Mouse (Mus musculus) midbrain, embryonic 12.5 days (tissue): ENCODE results near the gene Nyap1. TPM values are rescaled to one million over a fixed set of nuclear protein-coding genes. Genes with fewer than 3 reads are reported as not detected.

Source experiments
- ATAC-seq: fragments of 200-750 bp; cut with Nextera tagmentation; 2 replicates; pipeline ENCODE4 v1.8.0; 2017; ENCODE audit warnings: low read depth, moderate TSS enrichment, moderate library complexity; ENCODE audit not compliant: low FRiP score
- H3K27ac ChIP-seq: fragments of 300-500 bp; sonication (generic); replicated peaks from 2 replicates; pipeline ENCODE4 v1.5.1; 2016; ENCODE audit warnings: mild to moderate bottlenecking
- H3K27me3 ChIP-seq: fragments of 300-500 bp; sonication (generic); 2 replicates; pipeline ENCODE4 v1.6.1; 2016; ENCODE audit warnings: mild to moderate bottlenecking
- H3K36me3 ChIP-seq: fragments of 300-500 bp; sonication (generic); 2 replicates; pipeline ENCODE4 v1.6.1; 2016
- H3K4me1 ChIP-seq: fragments of 300-500 bp; sonication (generic); 2 replicates; pipeline ENCODE4 v1.6.1; 2016
- H3K4me2 ChIP-seq: fragments of 300-500 bp; sonication (generic); replicated peaks from 2 replicates; pipeline ENCODE4 v1.6.1; 2016; ENCODE audit warnings: mild to moderate bottlenecking, moderate library complexity
- H3K4me3 ChIP-seq: fragments of 300-500 bp; sonication (generic); 2 replicates; pipeline ENCODE4 v1.5.1; 2016; ENCODE audit warnings: mild to moderate bottlenecking
- H3K9ac ChIP-seq: fragments of 300-500 bp; sonication (generic); replicated peaks from 2 replicates; pipeline ENCODE4 v1.6.1; 2016; ENCODE audit warnings: mild to moderate bottlenecking, moderate library complexity
- H3K9me3 ChIP-seq: fragments of 300-500 bp; sonication (generic); 2 replicates; pipeline ENCODE4 v1.6.1; 2016; ENCODE audit warnings: mild to moderate bottlenecking
- WGBS: fragments of 180-500 bp; shearing (Covaris S2); methylation state at CpG from one replicate; pipeline ENCODE4 v1.1.7; 2016; 5-methylcytosine and 5-hydroxymethylcytosine counted together
- polyA plus RNA-seq: library from polyadenylated mRNA; unstranded; fragments of >200 nt; fragmentation: Nextera tagmentation; extraction: Ambion mirVana; gene quantifications from 2 replicates; pipeline ENCODE4 v1.2.1, GENCODE M21; 2016

Nyap1 gene
- polyA plus RNA-seq, 1 experiment from 2014 or later: 22.1 TPM

DNA sequence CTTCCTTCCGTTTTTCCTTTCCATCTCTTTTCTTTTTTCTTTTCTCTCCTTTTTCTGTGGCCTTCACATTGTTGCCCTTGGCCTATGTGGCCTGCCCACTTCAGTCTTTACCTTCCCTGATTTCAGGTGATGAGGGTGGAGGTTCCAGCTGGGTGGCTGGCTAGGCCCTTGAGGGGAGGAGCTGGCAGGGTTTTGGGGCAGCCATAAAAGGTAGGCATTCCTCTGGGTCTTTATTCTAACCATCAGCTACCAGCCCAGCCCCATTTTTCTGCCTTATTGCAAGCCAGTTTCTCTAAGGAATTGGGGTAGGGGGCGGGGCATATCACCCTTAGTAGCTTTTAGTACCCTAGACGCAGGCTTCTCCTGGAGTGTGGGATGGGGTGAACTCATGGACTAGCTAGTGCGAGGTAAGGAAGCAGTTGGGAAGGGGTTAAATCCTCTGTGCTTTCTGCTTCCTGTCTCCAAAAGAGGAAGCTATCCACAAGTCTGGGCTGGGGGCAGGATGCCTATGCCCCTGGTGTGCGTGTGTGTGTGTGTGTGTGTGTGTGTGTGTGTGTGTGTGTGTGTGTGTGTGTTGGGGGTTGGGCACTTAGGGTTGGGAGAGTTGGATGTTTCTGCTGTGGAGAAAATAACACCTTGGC is 6.8 kb upstream of the Nyap1 start:
- Histone ChIP-seq H3K36me3 (peaks cover 24% of the 10 kb centered on the region), H3K4me1 (peaks cover 41% of the 10 kb centered on the region), H3K4me2 (peak overlapping the region; percentile 81), H3K9ac (peak overlapping the region; percentile 74), H3K27ac (no peak overlapping the region), H3K27me3 (no peaks in the 10 kb centered on the region), H3K9me3 (no peaks in the 10 kb centered on the region), H3K4me3 (peak overlapping the region; percentile 62)
- WGBS: 56% methylated on average over 5 of the region's 5 CpGs
- no peak for ATAC-seq

DNA sequence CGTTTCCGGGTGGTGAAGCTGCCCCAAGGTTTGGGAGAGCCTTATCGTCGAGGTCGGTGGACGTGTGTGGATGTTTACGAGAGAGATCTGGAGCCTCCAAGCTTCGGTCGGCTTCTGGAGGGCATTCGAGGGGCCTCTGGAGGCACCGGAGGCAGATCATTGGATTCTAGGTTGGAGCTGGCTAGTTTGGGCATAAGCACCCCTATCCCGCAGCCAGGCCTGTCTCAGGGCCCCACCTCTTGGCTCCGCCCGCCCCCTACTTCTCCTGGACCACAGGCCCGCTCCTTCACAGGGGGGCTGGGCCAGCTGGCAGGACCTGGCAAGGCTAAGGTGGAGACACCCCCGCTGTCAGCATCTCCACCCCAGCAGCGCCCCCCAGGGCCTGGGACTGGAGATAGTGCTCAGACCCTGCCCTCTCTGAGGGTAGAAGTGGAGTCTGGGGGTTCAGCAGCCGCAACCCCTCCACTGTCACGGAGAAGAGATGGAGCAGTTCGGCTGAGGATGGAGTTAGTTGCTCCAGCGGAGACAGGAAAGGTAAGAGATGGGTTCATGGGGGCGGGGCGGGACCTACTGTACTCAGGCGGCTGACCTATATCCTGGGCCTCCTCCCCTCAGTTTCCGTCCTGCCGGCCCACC is 6.0 kb upstream of the Nyap1 start:
- Histone ChIP-seq H3K36me3 (peaks cover 17% of the 10 kb centered on the region), H3K27me3 (no peaks in the 10 kb centered on the region), H3K4me2 (peak overlapping the region; percentile 81), H3K4me1 (peaks cover 41% of the 10 kb centered on the region), H3K9ac (peak overlapping the region; percentile 74), H3K9me3 (no peaks in the 10 kb centered on the region), H3K4me3 (peak overlapping the region; percentile 62), H3K27ac (peak overlapping the region; percentile 94)
- ATAC-seq: no peak
- WGBS: 6% methylated on average over 26 of the region's 26 CpGs

GRCm38 (mm10) chr5:137746851-137747325 is 5.5 kb upstream of the Nyap1 start:
- Histone ChIP-seq H3K4me1 (peaks cover 44% of the 10 kb centered on the region), H3K9ac (peak overlapping the region; percentile 74), H3K36me3 (peaks cover 12% of the 10 kb centered on the region), H3K4me2 (peak overlapping the region; percentile 81), H3K9me3 (no peaks in the 10 kb centered on the region), H3K27me3 (no peaks in the 10 kb centered on the region), H3K4me3 (peak overlapping the region; percentile 62), H3K27ac (peak overlapping the region; percentile 94)
- 0% methylated on average over 16 of the region's 16 CpGs for WGBS
- no peak for ATAC-seq

DNA sequence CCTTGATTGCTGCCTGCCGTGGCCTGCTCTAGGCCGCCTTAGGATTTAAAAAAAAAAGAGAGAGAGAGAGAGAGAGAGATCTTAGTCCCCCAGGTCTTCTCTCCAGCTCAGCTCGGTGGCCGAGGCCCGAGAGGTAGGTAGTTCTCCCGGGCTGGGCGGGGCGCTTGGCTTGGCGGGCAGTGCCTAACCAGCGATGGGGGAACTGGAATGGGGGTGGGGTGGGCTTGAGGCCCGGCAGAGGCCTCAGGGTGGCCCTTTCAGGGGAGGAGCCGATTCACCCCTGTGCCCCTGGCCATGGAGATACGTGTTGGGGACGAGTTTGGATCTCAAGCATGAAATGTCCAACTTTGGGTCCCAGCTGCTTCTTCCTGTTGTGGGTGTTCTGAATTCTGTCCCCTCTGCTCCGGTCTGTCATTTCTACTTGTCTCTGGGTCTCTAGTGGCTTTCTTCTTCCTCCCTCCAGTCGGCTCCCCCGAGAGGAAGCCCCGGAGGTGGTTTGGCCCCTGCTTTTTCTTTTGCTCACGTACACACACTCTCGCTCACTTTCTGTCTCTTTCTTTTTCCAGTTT is 5.0 kb upstream of the Nyap1 start:
- no peaks in the 10 kb centered on the region for H3K27me3 ChIP-seq
- peak overlapping the region; percentile 81 for H3K4me2 ChIP-seq
- H3K9me3 ChIP-seq: no peaks in the 10 kb centered on the region
- H3K4me3 ChIP-seq: peak overlapping the region; percentile 62
- ATAC-seq: peak; percentile 28
- WGBS: 1% methylated on average over 19 of the region's 20 CpGs
- H3K27ac ChIP-seq: peak overlapping the region; percentile 94
- peaks cover 49% of the 10 kb centered on the region for H3K4me1 ChIP-seq
- H3K36me3 ChIP-seq: peaks cover 6% of the 10 kb centered on the region
- H3K9ac ChIP-seq: peak overlapping the region; percentile 74

GRCm38 (mm10) chr5:137745214-137746171 is 4.1 kb upstream of the Nyap1 start, which contains the start of gene Tsc22d4:
Tsc22d4 (plus strand) TSS chr5:137745730.
- Histone ChIP-seq H3K27me3 (no peaks in the 10 kb centered on the region), H3K36me3 (no peaks in the 10 kb centered on the region), H3K9me3 (no peaks in the 10 kb centered on the region), H3K27ac (peak within 1 kb of the TSS; percentile 94), H3K4me1 (peaks cover 50% of the 10 kb centered on the region), H3K4me3 (peak within 1 kb of the TSS; percentile 62), H3K9ac (peak within 1 kb of the TSS; percentile 74), H3K4me2 (peak within 1 kb of the TSS; percentile 81)
- peak; percentile 80 for ATAC-seq
- 5% methylated on average over 28 of the region's 28 CpGs for WGBS

- H3K9ac ChIP-seq: no peak overlapping the region
- H3K36me3 ChIP-seq: no peaks in the 10 kb centered on the region
- ATAC-seq: no peak
- H3K4me3 ChIP-seq: no peak overlapping the region
- H3K4me2 ChIP-seq: no peak overlapping the region
- H3K27ac ChIP-seq: no peak overlapping the region
- WGBS: 94% methylated on average over 7 of the region's 7 CpGs
- no peaks in the 10 kb centered on the region for H3K27me3 ChIP-seq
- no peaks in the 10 kb centered on the region for H3K9me3 ChIP-seq
- H3K4me1 ChIP-seq: peaks cover 59% of the 10 kb centered on the region
These were observed 2.8 kb upstream of the Nyap1 start for GRCm38 (mm10) chr5:137744197-137744596.

DNA sequence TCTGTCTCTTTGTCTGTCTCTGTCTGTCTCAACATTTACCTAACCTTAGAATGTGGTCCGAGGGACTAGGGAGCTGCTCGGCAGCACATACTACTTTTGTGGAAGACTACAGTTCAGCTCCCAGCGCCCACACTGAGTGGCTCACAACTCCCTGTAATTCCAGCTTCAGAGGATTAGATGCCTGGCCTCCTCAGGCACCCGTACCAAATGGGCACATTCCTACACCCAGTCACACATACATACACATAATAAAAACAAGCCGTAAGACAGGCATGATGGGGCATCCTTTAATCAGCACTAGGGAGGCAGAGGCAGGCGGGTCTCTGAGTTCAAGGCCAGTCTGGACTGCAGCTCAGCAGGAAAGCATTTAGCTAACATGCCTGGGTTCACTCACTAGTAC is 1.4 kb upstream of the Nyap1 start:
- Histone ChIP-seq H3K27me3 (no peaks in the 10 kb centered on the region), H3K4me1 (peaks cover 59% of the 10 kb centered on the region), H3K9ac (no peak overlapping the region), H3K9me3 (no peaks in the 10 kb centered on the region), H3K4me3 (no peak overlapping the region), H3K27ac (no peak overlapping the region), H3K36me3 (peaks cover 5% of the 10 kb centered on the region; the same call in 1 of the 2 replicates), H3K4me2 (no peak overlapping the region)
- no peak for ATAC-seq
- 89% methylated on average over 6 of the region's 6 CpGs for WGBS

DNA sequence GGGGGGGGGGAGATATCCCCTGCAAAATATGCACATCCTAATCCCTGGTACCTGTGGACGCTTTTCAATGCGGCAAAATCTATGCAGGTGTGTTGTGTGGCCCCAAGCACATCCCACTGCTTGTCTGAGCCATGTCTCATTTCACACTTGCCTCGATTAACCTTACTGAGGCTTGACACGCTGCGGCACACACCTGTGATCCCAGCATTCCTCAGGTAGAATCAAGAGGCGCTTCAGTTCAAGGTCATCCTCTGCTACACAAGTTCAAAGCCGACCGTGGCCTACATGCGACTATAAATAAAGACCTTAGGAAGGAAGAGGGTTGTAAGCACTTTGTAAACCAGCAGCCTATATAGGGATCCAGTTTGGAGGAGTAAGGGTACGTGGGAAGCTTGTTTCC is 641 bp upstream of the Nyap1 start:
- peak overlapping the region; percentile 83; the same call in 1 of the 2 replicates for H3K4me3 ChIP-seq
- H3K27ac ChIP-seq: no peak overlapping the region
- H3K4me1 ChIP-seq: peaks cover 55% of the 10 kb centered on the region
- H3K36me3 ChIP-seq: peaks cover 11% of the 10 kb centered on the region; the same call in 1 of the 2 replicates
- H3K9me3 ChIP-seq: no peaks in the 10 kb centered on the region
- peak overlapping the region; percentile 88 for H3K4me2 ChIP-seq
- WGBS: 69% methylated on average over 10 of the region's 10 CpGs
- ATAC-seq: no peak
- no peak overlapping the region for H3K9ac ChIP-seq
- no peaks in the 10 kb centered on the region for H3K27me3 ChIP-seq

GRCm38 (mm10) chr5:137740506-137740905 is 901 bp downstream of the Nyap1 start:
- WGBS: 4% methylated on average over 11 of the region's 11 CpGs
- Histone ChIP-seq H3K9me3 (no peaks in the 10 kb centered on the region), H3K4me3 (peak overlapping the region; percentile 83), H3K27ac (peak overlapping the region; percentile 75), H3K9ac (peak overlapping the region; percentile 86), H3K36me3 (peaks cover 26% of the 10 kb centered on the region), H3K4me2 (peak overlapping the region; percentile 88), H3K27me3 (no peaks in the 10 kb centered on the region), H3K4me1 (peaks cover 52% of the 10 kb centered on the region)
- ATAC-seq: peak; percentile 32

GRCm38 (mm10) chr5:137739471-137739870 is 1.9 kb downstream of the Nyap1 start:
- H3K9me3 ChIP-seq: no peaks in the 10 kb centered on the region
- peak overlapping the region; percentile 86 for H3K9ac ChIP-seq
- H3K4me1 ChIP-seq: peaks cover 55% of the 10 kb centered on the region
- H3K4me2 ChIP-seq: peak overlapping the region; percentile 88
- H3K4me3 ChIP-seq: peak overlapping the region; percentile 83
- peak overlapping the region; percentile 75 for H3K27ac ChIP-seq
- H3K27me3 ChIP-seq: no peaks in the 10 kb centered on the region
- WGBS: 23% methylated on average over 9 of the region's 9 CpGs
- no peak for ATAC-seq
- peaks cover 33% of the 10 kb centered on the region for H3K36me3 ChIP-seq

DNA sequence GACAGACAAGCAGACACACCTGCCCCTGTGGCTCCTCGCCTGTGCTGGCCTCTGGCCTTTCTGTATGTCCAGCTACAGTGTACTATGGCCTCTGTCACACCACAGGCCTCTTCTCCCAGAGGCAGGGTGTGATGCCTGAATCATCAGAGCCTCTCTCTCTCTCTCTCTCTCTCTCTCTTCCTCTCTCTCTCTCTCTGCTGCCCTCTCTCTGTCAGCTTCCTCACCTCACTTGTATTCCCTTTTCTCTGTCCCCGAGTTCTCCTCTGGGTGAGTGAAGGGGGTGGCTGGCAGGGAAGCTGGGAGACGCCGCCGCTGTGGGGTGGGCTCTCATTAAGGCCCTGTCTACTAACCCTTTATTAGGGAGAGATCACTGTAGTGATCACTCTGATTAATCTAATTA is 2.9 kb downstream of the Nyap1 start:
- 39% methylated on average over 5 of the region's 5 CpGs for WGBS

More for the DNA sequence above, 2.9 kb downstream of the Nyap1 start:
- no peaks in the 10 kb centered on the region for H3K27me3 ChIP-seq
- peak overlapping the region; percentile 75 for H3K27ac ChIP-seq
- H3K9ac ChIP-seq: peak overlapping the region; percentile 86
- peak overlapping the region; percentile 83; the same call in 1 of the 2 replicates for H3K4me3 ChIP-seq
- peaks cover 64% of the 10 kb centered on the region for H3K4me1 ChIP-seq
- peaks cover 34% of the 10 kb centered on the region for H3K36me3 ChIP-seq
- ATAC-seq: no peak
- H3K4me2 ChIP-seq: peak overlapping the region; percentile 88
- H3K9me3 ChIP-seq: no peaks in the 10 kb centered on the region
